Mouse (Mus musculus): ENCODE results near the gene Olfr1269. TPM values are rescaled to one million over a fixed set of nuclear protein-coding genes. Genes with fewer than 3 reads are reported as not detected.

Olfr1269 gene
- polyA plus RNA-seq (2015; fragmentation: Nextera tagmentation; extraction: Ambion mirVana) = not detected in 2 replicates

DNA sequence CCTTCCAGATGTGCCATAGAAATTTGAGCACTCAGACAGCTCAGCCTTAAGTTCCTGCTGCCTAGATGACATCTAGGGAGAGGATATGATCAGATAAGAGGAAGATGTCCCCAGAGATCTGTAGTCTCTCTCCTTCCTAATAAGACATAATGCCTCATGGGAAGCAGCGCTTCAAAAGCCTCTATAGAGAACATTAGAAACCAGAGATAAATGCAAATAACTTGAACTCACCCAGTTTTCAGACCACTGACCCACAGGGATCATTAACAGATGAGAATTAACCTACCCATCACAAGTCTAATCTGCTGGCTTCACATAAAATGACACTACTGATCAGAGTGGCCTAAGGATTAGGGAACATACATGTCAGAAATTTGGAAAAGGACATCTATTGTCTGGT is at the start of gene Olfr1269:
Gene Olfr1269 (minus strand): TSS at position 101 of the 400 bp plus-strand sequence.

DNA sequence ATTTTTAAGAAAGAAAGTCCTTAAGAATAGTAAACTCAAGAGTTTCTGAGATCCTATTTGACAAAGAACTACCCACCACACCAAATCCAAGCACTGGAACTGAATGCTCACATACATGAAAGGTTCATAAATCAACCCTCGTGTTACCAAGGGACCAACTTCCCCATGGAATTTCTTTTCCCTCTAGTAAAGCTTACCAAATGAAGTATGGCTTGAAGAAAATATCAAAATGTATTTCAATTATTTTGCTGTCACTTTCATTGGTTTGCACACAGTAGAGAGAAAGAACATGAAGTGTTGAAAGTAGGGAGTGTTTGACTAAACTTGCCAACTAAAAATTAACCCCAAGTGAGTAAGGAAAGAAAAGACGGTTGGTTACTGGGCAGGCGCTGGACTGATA is 31.8 kb upstream of the Olfr1269 start, which contains the start of gene Olfr1270:
Gene Olfr1270 (minus strand): TSS at position 101 of the 400 bp plus-strand sequence.

DNA sequence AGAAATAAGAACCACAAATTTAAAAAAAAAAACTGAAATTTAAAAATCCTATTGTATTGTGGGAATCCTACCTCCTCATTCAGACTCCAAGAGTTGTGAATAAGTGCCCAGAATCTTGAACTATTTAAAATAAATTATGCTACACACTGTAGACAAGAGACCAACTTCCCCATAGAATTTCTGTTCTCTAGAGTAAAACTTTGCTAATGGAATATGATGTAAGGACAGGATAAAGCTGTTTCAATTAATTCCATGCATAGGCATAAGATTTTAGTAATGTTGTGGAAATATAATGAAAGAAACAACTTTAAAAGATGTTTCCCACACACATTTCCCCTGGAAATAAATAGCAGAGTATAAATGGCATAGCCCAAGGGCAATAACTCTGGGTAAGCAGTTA is 21.0 kb upstream of the Olfr1269 start, which contains the start of gene Olfr32:
Gene Olfr32 (minus strand): TSS at position 101 of the 400 bp plus-strand sequence.

Other genes starting within 250 kb of the Olfr1269 start
- gene Olfr1257, start 243.0 kb downstream of the Olfr1269 start, polyA plus RNA-seq (2015; fragmentation: Nextera tagmentation; extraction: Ambion mirVana) = not detected in 2 replicates
- gene Olfr1258, start 194.1 kb downstream of the Olfr1269 start, polyA plus RNA-seq (2015; fragmentation: Nextera tagmentation; extraction: Ambion mirVana) = not detected in 2 replicates
- gene Olfr1259, start 172.7 kb downstream of the Olfr1269 start, polyA plus RNA-seq (2015; fragmentation: Nextera tagmentation; extraction: Ambion mirVana) = not detected in 2 replicates
- gene Olfr1260, start 147.1 kb downstream of the Olfr1269 start, polyA plus RNA-seq (2015; fragmentation: Nextera tagmentation; extraction: Ambion mirVana) = not detected in 2 replicates
- not detected in 2 replicates for gene Olfr1261, start 130.2 kb downstream of the Olfr1269 start, polyA plus RNA-seq (2015; fragmentation: Nextera tagmentation; extraction: Ambion mirVana)
- gene Olfr1262, start 121.3 kb downstream of the Olfr1269 start, polyA plus RNA-seq (2015; fragmentation: Nextera tagmentation; extraction: Ambion mirVana) = not detected in 2 replicates
- gene Olfr1263, start 109.3 kb downstream of the Olfr1269 start, polyA plus RNA-seq (2015; fragmentation: Nextera tagmentation; extraction: Ambion mirVana) = not detected in 2 replicates
- not detected in 2 replicates for gene Olfr1264, start 95.8 kb downstream of the Olfr1269 start, polyA plus RNA-seq (2015; fragmentation: Nextera tagmentation; extraction: Ambion mirVana)
- gene Olfr1265, start 86.1 kb downstream of the Olfr1269 start, polyA plus RNA-seq (2015; fragmentation: Nextera tagmentation; extraction: Ambion mirVana) = not detected in 2 replicates
- not detected in 2 replicates for gene Olfr140, start 57.8 kb downstream of the Olfr1269 start, polyA plus RNA-seq (2015; fragmentation: Nextera tagmentation; extraction: Ambion mirVana)
- not detected in 2 replicates for gene Olfr32, start 20.9 kb upstream of the Olfr1269 start, polyA plus RNA-seq (2015; fragmentation: Nextera tagmentation; extraction: Ambion mirVana)
- not detected in 2 replicates for gene Olfr1270, start 31.7 kb upstream of the Olfr1269 start, polyA plus RNA-seq (2015; fragmentation: Nextera tagmentation; extraction: Ambion mirVana)
- not detected in 2 replicates for gene Olfr1506, start 103.1 kb upstream of the Olfr1269 start, polyA plus RNA-seq (2015; fragmentation: Nextera tagmentation; extraction: Ambion mirVana)
- gene Olfr142, start 136.2 kb upstream of the Olfr1269 start, polyA plus RNA-seq (2015; fragmentation: Nextera tagmentation; extraction: Ambion mirVana) = not detected in 2 replicates
- not detected in 2 replicates for gene Olfr1271, start 149.6 kb upstream of the Olfr1269 start, polyA plus RNA-seq (2015; fragmentation: Nextera tagmentation; extraction: Ambion mirVana)
- gene Olfr1272, start 171.4 kb upstream of the Olfr1269 start, polyA plus RNA-seq (2015; fragmentation: Nextera tagmentation; extraction: Ambion mirVana) = not detected in 2 replicates
- gene Gm13769, start 200.8 kb upstream of the Olfr1269 start, polyA plus RNA-seq (2015; fragmentation: Nextera tagmentation; extraction: Ambion mirVana) = 0.05 TPM in 1 of 2 replicates, not detected in the other

Measured in spleen, postnatal 0 days (tissue).